ENCODE assay signal across 7 mouse cellular contexts in the genomic region with DNA sequence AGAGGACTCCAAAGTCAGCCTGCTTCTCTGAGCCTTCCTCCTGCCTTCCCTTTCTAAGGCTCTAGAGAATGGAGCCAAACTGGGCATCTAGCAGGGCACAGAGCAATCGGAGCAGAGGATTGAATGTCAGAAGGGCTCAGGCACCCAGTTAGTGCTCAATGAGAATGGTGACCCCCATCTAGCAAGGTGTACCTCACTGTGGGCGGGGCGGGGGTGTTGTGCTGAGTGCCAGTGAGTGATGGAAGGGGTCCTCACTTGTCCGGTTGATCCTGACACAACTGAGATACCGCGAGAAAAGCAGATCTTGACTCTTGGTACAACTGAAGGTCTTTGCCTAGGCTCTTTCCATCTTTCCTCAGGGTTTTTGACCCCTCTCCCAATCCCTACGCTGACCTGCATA. TPM values are rescaled to one million over a fixed set of nuclear protein-coding genes. Genes with fewer than 3 reads are reported as not detected.
DNase-seq lines count a peak whose midpoint lies in the region; ATAC-seq and TF ChIP-seq lines count a peak whose summit lies in the region.

No protein-coding gene starts in this region.

- H3K9ac ChIP-seq in lung, postnatal 0 days (replicated peaks; ENCODE audit: low read depth) = peak overlapping the region; percentile 80; the same call in 1 of the 2 replicates

- H3K36me3 ChIP-seq in lung, postnatal 0 days (ENCODE audit: insufficient read depth, low read length) = peaks cover 16% of the 10 kb centered on the region; the same call in 1 of the 2 replicates
- H3K36me3 ChIP-seq in limb, embryonic 10.5 days = peaks cover 16% of the 10 kb centered on the region

- H3K4me2 ChIP-seq in lung, postnatal 0 days (replicated peaks; ENCODE audit: low read depth, low read length) = peak overlapping the region; percentile 89

- DNase-seq in lung, postnatal 0 days (ENCODE audit: low spot score) = peak; percentile 18
- no peak for DNase-seq in lung, postnatal 14 days
- no peak for DNase-seq in limb, embryonic 10.5 days (ENCODE audit: low spot score)
- DNase-seq in spleen, adult 18-20 months = no peak
- no peak for DNase-seq in left cerebral cortex, postnatal 25 days (ENCODE audit: low spot score in 2 of 2)

- 42% methylated on average over 7 of the region's 7 CpGs for WGBS in lung, postnatal 0 days
- WGBS in limb, embryonic 10.5 days = 58% methylated on average over 7 of the region's 7 CpGs
- 60% methylated on average over 7 of the region's 7 CpGs for WGBS in olfactory bulb, adult 2 months

- TF ChIP-seq EP300 in lung, postnatal 0 days (IDR thresholded peaks at IDR 0.05) = no peak

- no peak for TF ChIP-seq POLR2A in embryonic fibroblast, embryonic 13.5 days (IDR thresholded peaks at IDR 0.05; ENCODE audit: low read depth, low read length)
- no peak for TF ChIP-seq POLR2A in olfactory bulb, adult 2 months (IDR thresholded peaks at IDR 0.05; ENCODE audit: insufficient read depth, low read depth, low read length)

- no peak for TF ChIP-seq CTCF in lung, postnatal 0 days (IDR thresholded peaks at IDR 0.05)
- TF ChIP-seq CTCF in embryonic fibroblast, embryonic 13.5 days (IDR thresholded peaks at IDR 0.05; ENCODE audit: borderline replicate concordance, insufficient read depth, low read length) = no peak
- no peak for TF ChIP-seq CTCF in olfactory bulb, adult 2 months (IDR thresholded peaks at IDR 0.05; ENCODE audit: insufficient read depth, low read depth, low read length)

- peaks cover 11% of the 10 kb centered on the region for H3K4me1 ChIP-seq in lung, postnatal 0 days (ENCODE audit: insufficient read depth, low read depth, low read length)
- peaks cover 5% of the 10 kb centered on the region; the same call in 1 of the 2 replicates for H3K4me1 ChIP-seq in embryonic fibroblast, embryonic 13.5 days (ENCODE audit: control insufficient read depth, insufficient read depth, low read length)
- H3K4me1 ChIP-seq in limb, embryonic 10.5 days = peaks cover 31% of the 10 kb centered on the region
- H3K4me1 ChIP-seq in olfactory bulb, adult 2 months (ENCODE audit: control insufficient read depth, insufficient read depth, low read length) = peaks cover 19% of the 10 kb centered on the region

- peak overlapping the region; percentile 70 for H3K4me3 ChIP-seq in lung, postnatal 0 days (ENCODE audit: low read depth, low read length)
- peak overlapping the region; percentile 74 for H3K4me3 ChIP-seq in embryonic fibroblast, embryonic 13.5 days (ENCODE audit: insufficient read depth, low read length)
- peak overlapping the region; percentile 78 for H3K4me3 ChIP-seq in limb, embryonic 10.5 days
- peak overlapping the region; percentile 70 for H3K4me3 ChIP-seq in olfactory bulb, adult 2 months (ENCODE audit: insufficient read depth, low read depth, low read length)

- intact Hi-C loops in left cerebral cortex, postnatal 25 days (cut with DNase I) = no loop called here

- no peak for ATAC-seq in lung, postnatal 0 days

- peak overlapping the region; percentile 95 for H3K27ac ChIP-seq in lung, postnatal 0 days (ENCODE audit: low read length)
- H3K27ac ChIP-seq in embryonic fibroblast, embryonic 13.5 days (ENCODE audit: insufficient read depth, low read length) = peak overlapping the region; percentile 99; the same call in 1 of the 2 replicates
- 0 out of 2 replicates have a peak overlapping the region, but pooled peaks have one; percentile 79 for H3K27ac ChIP-seq in limb, embryonic 10.5 days
- no peak overlapping the region for H3K27ac ChIP-seq in olfactory bulb, adult 2 months (ENCODE audit: insufficient read depth, low read depth, low read length)

- no peaks in the 10 kb centered on the region for H3K9me3 ChIP-seq in lung, postnatal 0 days (ENCODE audit: low read length)
- H3K9me3 ChIP-seq in limb, embryonic 10.5 days (replicated peaks) = no peaks in the 10 kb centered on the region

- no peaks in the 10 kb centered on the region for H3K27me3 ChIP-seq in lung, postnatal 0 days (replicated peaks; ENCODE audit: insufficient read depth, low read length)
- H3K27me3 ChIP-seq in limb, embryonic 10.5 days (ENCODE audit: low read depth, poor library complexity, severe bottlenecking) = peaks cover 13% of the 10 kb centered on the region

RNA-seq across cellular contexts. Expression of a gene that starts 0.4 kb away (rescaled TPM):
- 114 and 128 TPM in 2 replicates for polyA plus RNA-seq in lung, postnatal 0 days (2015; fragmentation: Nextera tagmentation; extraction: Ambion mirVana)
- 41.4 and 42.4 TPM in 2 replicates for polyA plus RNA-seq in embryonic fibroblast, embryonic 13.5 days (2011; ENCODE audit: insufficient read length, low read depth, missing spikeins)
- polyA plus RNA-seq in limb, embryonic 10.5 days (2016; fragmentation: Nextera tagmentation; extraction: Ambion mirVana) = 71.6 and 78.2 TPM in 2 replicates
- not detected in 2 replicates for polyA plus RNA-seq in olfactory bulb, adult 2 months (2012; ENCODE audit: insufficient read depth, insufficient read length, low replicate concordance, missing spikeins)
- total RNA-seq in left cerebral cortex, postnatal 25 days (2021) = 10 to 100 TPM; 71.4 to 72.6 TPM

RNA-seq across cellular contexts. Expression of a gene that starts 2.1 kb away (rescaled TPM):
- 50.3 and 61.3 TPM in 2 replicates for polyA plus RNA-seq in lung, postnatal 0 days (2015; fragmentation: Nextera tagmentation; extraction: Ambion mirVana)
- polyA plus RNA-seq in embryonic fibroblast, embryonic 13.5 days (2011; ENCODE audit: insufficient read length, low read depth, missing spikeins) = 25.8 and 27.7 TPM in 2 replicates
- polyA plus RNA-seq in limb, embryonic 10.5 days (2016; fragmentation: Nextera tagmentation; extraction: Ambion mirVana) = 7.6 and 9.2 TPM in 2 replicates
- not detected in 2 replicates for polyA plus RNA-seq in olfactory bulb, adult 2 months (2012; ENCODE audit: insufficient read depth, insufficient read length, low replicate concordance, missing spikeins)
- 1 to 10 TPM; 5.4 to 7.3 TPM for total RNA-seq in left cerebral cortex, postnatal 25 days (2021)

RNA-seq across cellular contexts. Expression of a gene that starts 16.9 kb away (rescaled TPM):
- 6.6 and 8.0 TPM in 2 replicates for polyA plus RNA-seq in lung, postnatal 0 days (2015; fragmentation: Nextera tagmentation; extraction: Ambion mirVana)
- polyA plus RNA-seq in embryonic fibroblast, embryonic 13.5 days (2011; ENCODE audit: insufficient read length, low read depth, missing spikeins) = 53.8 and 56.0 TPM in 2 replicates
- polyA plus RNA-seq in limb, embryonic 10.5 days (2016; fragmentation: Nextera tagmentation; extraction: Ambion mirVana) = 11.9 and 12.1 TPM in 2 replicates
- not detected in 2 replicates for polyA plus RNA-seq in olfactory bulb, adult 2 months (2012; ENCODE audit: insufficient read depth, insufficient read length, low replicate concordance, missing spikeins)
- total RNA-seq in left cerebral cortex, postnatal 25 days (2021) = 10 to 100 TPM; 28.0 to 31.4 TPM

RNA-seq across cellular contexts. Expression of a gene that starts 18.1 kb away (rescaled TPM):
- polyA plus RNA-seq in lung, postnatal 0 days (2015; fragmentation: Nextera tagmentation; extraction: Ambion mirVana) = 2.0 and 2.2 TPM in 2 replicates
- polyA plus RNA-seq in embryonic fibroblast, embryonic 13.5 days (2011; ENCODE audit: insufficient read length, low read depth, missing spikeins) = 4.1 and 4.5 TPM in 2 replicates
- polyA plus RNA-seq in limb, embryonic 10.5 days (2016; fragmentation: Nextera tagmentation; extraction: Ambion mirVana) = 11.4 and 12.8 TPM in 2 replicates
- not detected in 2 replicates for polyA plus RNA-seq in olfactory bulb, adult 2 months (2012; ENCODE audit: insufficient read depth, insufficient read length, low replicate concordance, missing spikeins)
- 1 to 10 TPM; 3.3 to 3.8 TPM for total RNA-seq in left cerebral cortex, postnatal 25 days (2021)

RNA-seq across cellular contexts. Expression of a gene that starts 26.2 kb away (rescaled TPM):
- polyA plus RNA-seq in lung, postnatal 0 days (2015; fragmentation: Nextera tagmentation; extraction: Ambion mirVana) = 0.17 TPM in 1 of 2 replicates, not detected in the other
- polyA plus RNA-seq in embryonic fibroblast, embryonic 13.5 days (2011; ENCODE audit: insufficient read length, low read depth, missing spikeins) = not detected in 2 replicates
- polyA plus RNA-seq in limb, embryonic 10.5 days (2016; fragmentation: Nextera tagmentation; extraction: Ambion mirVana) = not detected in 2 replicates
- not detected in 2 replicates for polyA plus RNA-seq in olfactory bulb, adult 2 months (2012; ENCODE audit: insufficient read depth, insufficient read length, low replicate concordance, missing spikeins)
- total RNA-seq in left cerebral cortex, postnatal 25 days (2021) = not detected
